Mouse (Mus musculus): Measurements from ENCODE around the gene Casz1. TPM values are rescaled to one million over a fixed set of nuclear protein-coding genes. Genes with fewer than 3 reads are reported as not detected.

Casz1 gene
- total RNA-seq, 2 experiments from 2014 or later = 1.0 to 1.5 TPM

DNA sequence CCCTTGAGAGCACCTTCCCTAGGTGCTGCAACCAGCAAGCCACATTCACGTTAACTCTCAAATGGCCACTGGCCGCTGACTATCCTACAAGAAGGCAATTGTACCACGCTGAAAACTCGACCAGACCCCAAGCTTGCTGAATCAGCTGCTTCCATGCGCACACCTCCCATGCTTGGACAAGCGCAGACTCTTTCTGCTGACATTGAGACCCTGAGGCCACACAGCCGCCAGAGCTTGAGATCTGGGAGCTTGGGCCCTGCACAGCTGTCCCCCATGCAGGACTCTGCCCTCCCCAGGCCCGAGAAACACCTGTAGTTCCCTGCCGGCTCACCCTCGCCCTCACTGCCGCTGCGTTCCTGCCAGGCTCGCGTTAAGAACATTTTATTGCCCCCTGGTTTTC lies 168.5 kb downstream of the Casz1 start:
- Histone ChIP-seq H3K4me3 (no peak overlapping the region), H3K27ac (no peak overlapping the region)
- intact Hi-C loops (cut with DNase I) = no loop called here
- no peak for TF ChIP-seq CTCF (IDR thresholded peaks at IDR 0.05)
- no peak for DNase-seq (ENCODE audit: extremely low spot score in 1 of 2, low spot score in 2 of 2)

DNA sequence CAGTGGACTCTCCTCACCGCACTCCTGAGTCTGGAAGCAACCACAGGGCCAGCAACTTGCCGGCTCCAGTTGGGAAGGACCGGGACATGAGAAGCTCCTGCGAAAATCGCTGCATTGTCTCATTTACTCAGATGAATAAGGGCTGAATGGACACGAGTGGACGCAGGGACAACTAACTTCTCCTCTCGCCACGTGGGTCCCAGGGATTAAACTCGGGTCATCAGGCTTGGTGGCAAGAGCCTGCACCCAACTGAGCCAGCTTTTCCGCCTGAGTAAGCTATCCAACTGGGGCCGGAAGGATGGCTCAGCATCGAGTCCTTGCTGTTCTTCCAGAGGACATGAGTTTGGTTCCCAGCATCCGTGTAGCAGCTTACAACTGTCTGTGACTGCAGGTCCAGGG lies 169.2 kb downstream of the Casz1 start:
- intact Hi-C loops (cut with DNase I) = no loop called here

DNA sequence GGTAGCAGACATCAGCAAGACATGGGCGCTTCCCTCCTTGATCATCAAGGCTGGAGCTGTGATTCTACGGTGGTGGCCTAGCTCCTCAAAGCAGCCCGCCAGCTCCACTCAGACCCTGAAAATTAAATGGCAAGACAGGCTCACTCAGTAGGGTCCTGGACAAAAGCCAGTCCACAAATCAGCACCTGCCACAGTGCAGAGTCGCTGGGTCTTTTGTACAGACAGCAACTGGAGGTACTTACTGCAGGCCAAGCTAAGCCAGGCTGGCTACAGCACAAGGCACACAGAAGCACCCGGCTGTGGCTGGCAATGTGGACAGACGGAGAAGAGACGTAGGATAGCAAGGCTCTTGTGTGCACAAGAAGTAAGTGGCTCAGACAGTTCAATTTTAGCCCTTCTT lies 170.6 kb downstream of the Casz1 start:
- intact Hi-C loops (cut with DNase I) = no loop called here
- H3K27ac ChIP-seq = no peak overlapping the region

More for the DNA sequence above, 169.2 kb downstream of the Casz1 start:
- H3K27ac ChIP-seq = no peak overlapping the region
- H3K4me3 ChIP-seq = no peak overlapping the region
- DNase-seq (ENCODE audit: extremely low spot score in 1 of 2, low spot score in 2 of 2) = no peak
- TF ChIP-seq CTCF (IDR thresholded peaks at IDR 0.05) = no peak

DNA sequence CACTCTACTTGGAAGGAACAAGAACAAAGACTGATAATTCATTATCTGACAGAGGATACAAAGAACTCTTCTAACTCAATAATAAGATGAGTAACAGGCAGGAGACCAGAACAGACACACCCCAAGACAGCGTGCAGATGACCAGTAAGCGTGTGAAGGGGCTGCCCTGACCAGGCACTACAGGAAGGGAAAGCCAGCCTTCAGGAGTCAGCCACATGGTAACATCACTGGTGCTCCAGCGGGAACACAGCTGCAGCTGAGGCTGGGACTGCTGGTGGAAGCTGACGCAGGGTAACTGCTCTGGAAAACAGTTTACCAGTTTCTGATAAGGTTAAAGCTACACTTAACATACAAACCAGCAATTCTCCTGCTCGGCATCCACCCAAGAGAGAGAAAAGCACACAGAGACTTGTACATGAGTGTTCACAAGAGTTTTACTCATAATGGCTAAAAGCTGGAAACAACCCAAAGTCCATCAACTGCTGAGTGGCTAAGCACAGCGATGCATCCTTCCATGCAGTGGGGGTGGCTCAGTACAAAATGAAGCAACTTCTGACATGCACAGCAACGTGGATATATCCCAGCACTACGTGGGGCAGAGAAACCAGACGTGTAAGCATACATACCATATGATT lies 174.1 kb downstream of the Casz1 start:
- H3K27ac ChIP-seq = no peak overlapping the region
- no peak overlapping the region for H3K4me3 ChIP-seq
- intact Hi-C loops (cut with DNase I) = no loop called here
- no peak for TF ChIP-seq CTCF (IDR thresholded peaks at IDR 0.05)
- no peak for DNase-seq (ENCODE audit: extremely low spot score in 1 of 2, low spot score in 2 of 2)

More for the DNA sequence above, 170.6 kb downstream of the Casz1 start:
- DNase-seq (ENCODE audit: extremely low spot score in 1 of 2, low spot score in 2 of 2) = no peak
- no peak overlapping the region for H3K4me3 ChIP-seq
- TF ChIP-seq CTCF (IDR thresholded peaks at IDR 0.05) = no peak

DNA sequence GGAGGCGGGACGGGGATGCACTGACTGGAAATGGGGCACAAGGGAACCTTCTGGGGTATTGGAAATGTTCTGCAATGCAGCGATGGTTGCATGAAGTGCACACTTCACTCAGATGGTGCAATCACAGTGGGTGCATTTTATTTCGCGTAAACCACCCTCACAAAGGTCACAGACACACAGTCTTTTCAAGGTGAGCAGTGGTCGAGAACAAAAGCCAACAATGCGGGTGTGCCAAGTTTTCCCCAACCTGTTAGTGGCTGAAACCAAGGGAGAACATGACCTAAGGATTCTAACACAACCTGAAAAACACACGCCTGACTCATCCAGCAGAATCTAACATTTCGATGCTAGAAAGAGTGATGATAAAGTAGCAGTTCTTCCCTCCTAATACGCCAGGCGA lies 174.7 kb downstream of the Casz1 start:
- DNase-seq (ENCODE audit: extremely low spot score in 1 of 2, low spot score in 2 of 2) = no peak
- intact Hi-C loops (cut with DNase I) = no loop called here
- H3K27ac ChIP-seq = no peak overlapping the region
- no peak overlapping the region for H3K4me3 ChIP-seq
- no peak for TF ChIP-seq CTCF (IDR thresholded peaks at IDR 0.05)

DNA sequence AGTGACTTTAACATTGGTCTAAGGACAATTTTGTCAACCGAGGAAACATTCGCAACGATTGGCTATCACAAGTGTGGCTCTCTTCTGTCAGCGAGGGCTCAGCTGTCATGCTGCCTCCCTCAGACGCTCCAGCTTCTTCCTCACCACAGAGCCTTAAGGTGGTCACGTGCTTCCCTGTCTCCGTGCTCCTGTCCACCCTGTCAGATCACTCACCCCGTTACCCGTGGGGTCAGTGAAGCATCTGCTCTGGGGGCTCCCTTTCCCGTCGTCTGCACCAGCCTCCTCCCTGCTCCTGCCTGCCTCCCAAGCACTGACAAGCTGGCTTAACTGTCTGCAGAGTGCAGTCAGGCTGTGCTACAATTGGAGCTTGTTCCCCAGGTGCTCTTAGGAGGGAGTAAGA lies 175.6 kb downstream of the Casz1 start:
- DNase-seq (ENCODE audit: extremely low spot score in 1 of 2, low spot score in 2 of 2) = no peak
- no peak overlapping the region for H3K27ac ChIP-seq
- no peak overlapping the region for H3K4me3 ChIP-seq
- no peak for TF ChIP-seq CTCF (IDR thresholded peaks at IDR 0.05)
- intact Hi-C loops (cut with DNase I) = no loop called here

DNA sequence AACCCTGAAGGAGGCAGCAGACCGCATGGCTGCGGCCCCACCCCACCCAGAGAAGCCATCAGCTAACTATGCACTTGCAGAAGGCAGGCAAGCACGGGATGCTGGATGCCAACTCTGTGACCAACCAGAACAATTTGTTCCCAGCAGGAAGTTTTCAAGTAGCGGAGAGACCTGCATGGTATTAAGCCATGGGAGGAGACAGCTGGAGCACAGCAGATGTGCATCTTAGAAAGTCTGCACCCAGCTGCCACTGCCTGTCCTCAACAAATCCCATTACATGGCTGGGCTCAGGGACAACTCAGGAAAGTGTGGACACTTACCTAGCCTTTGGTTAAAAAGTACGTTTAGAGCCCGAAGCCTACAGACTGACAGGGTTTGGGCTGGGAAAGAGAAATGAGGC lies 178.0 kb downstream of the Casz1 start:
- Histone ChIP-seq H3K4me3 (no peak overlapping the region), H3K27ac (no peak overlapping the region)
- intact Hi-C loops (cut with DNase I) = no loop called here
- TF ChIP-seq CTCF (IDR thresholded peaks at IDR 0.05) = no peak
- DNase-seq (ENCODE audit: extremely low spot score in 1 of 2, low spot score in 2 of 2) = no peak

DNA sequence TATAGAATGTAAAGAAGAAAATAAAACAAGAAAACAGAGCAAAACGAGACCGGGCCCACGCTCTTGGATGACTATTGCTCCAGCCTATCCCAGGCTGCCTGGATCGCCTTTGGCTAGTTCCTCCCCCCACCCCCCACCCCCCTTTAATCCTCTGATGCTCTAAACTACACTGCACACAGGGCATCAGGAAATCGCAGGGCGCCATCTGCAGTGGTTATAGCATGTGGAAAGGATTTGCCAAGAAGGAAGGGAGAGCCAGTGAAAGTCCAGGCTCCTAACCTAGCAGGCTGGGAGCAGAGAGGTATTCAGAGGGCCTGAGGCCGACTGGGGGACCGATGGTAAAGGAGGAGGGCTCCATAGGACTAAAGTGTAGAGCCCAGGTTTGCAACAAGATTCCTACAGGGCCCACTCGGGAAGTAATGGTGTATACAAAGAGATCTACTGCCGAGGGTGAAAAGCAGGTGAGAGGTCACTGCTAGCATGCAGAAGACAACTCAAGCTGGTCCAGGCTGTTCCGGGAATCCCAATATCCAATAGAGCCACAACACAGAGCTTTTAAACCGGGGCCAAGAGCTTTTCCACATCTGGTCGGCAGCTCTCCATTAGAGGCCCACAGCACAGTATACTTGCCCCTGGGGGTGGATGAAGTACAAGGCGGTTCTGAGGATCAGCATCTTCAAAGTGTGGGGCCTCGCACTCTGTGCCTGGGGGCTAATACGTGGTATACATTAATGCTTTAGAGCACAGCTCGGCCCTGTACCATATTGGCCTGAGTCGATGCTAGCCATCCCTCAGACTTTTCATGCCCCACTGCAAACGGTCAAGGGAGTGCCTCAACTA lies 180.7 kb downstream of the Casz1 start:
- intact Hi-C loops (cut with DNase I) = no loop called here
- no peak overlapping the region for H3K27ac ChIP-seq
- TF ChIP-seq CTCF (IDR thresholded peaks at IDR 0.05) = no peak
- no peak for DNase-seq (ENCODE audit: extremely low spot score in 1 of 2, low spot score in 2 of 2)
- no peak overlapping the region for H3K4me3 ChIP-seq

DNA sequence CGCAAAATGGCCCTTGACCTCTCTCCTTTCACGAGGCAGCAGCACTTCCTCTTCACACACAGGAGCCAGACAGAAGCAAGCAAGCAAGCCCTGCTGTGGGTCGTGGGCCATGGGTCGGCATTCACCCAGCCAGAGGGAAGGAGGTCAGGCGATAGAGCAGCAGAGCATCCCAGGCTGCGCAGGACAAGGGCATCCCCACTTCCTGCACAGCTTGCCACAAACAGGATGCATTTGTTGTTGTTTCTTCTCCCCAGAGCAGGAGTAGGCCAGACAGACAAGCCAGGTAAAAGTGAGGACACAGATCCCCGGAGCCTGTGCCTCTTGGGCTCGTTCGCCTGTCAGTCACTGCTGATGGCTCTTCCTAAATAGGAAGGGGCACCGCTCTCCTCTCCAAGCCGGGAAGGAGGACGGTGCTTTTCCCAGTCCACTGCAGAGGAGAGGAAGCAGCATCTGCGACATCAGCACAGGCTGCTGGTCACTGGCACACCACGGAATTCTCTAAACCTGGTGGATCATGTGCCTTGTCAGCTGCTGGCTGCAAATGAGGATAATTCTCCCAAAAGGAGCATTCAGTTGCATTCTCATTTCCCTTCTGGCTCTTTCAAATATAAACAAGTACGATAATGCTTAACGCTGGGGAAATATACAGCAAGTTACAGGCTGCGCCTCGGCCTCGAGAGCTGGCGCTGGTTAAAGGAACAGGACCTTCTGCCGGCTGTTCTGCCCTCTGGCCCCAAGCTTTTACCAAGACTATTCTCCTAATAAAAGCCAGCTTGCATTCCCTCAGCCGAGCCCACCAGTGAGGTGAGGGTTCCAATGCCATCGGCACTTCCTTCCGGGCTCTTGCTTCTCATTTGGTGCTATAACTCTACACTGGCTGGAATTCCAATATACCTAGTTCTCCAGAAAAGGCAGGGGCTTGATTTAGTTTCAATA lies 181.6 kb downstream of the Casz1 start:
- Histone ChIP-seq H3K4me3 (no peak overlapping the region), H3K27ac (0 out of 2 replicates have a peak overlapping the region, but pooled peaks have one; percentile 37)
- DNase-seq (ENCODE audit: extremely low spot score in 1 of 2, low spot score in 2 of 2) = no peak
- intact Hi-C loops (cut with DNase I) = no loop called here
- TF ChIP-seq CTCF (IDR thresholded peaks at IDR 0.05) = no peak

DNA sequence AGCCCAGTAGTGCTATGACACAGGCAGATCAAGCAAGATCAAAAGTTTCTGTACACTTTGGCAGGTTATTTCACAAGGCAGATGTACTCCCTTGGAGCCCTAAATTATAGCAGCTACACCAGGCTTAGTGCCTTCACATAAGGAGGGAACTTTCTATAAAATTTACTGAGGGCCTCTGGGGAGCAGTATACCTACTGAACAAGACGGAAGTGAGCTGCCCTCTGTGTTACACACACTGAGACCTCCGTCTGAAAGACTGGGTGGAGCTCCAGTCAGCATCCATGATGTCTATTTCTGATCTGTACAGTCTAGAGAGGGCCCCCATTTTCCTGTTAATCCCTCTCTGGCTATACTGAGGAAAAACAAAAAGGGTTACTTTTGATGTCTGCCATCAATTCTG lies 185.8 kb downstream of the Casz1 start:
- Histone ChIP-seq H3K27ac (no peak overlapping the region), H3K4me3 (no peak overlapping the region)
- intact Hi-C loops (cut with DNase I) = no loop called here
- no peak for TF ChIP-seq CTCF (IDR thresholded peaks at IDR 0.05)
- DNase-seq (ENCODE audit: extremely low spot score in 1 of 2, low spot score in 2 of 2) = no peak

DNA sequence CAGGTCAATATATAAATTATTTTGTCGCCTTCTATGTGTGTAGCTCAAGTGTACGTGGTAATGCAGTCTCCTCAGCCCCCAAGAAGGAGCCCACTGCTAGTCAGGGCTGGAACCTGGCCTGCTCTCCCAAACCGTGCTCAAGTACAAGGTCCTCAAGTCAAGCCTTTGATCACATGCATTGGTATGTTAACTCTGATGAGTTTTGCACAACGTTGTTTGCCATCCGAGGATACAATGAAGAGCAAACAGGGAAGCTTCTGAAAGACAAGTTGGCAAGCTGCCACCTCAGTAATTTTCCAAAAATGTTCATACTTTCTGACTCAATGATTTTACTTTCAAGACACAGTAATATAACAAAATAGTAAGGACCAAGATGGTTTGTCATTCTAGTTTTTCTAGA lies 189.7 kb downstream of the Casz1 start:
- TF ChIP-seq CTCF (IDR thresholded peaks at IDR 0.05) = no peak
- intact Hi-C loops (cut with DNase I) = no loop called here
- H3K4me3 ChIP-seq = no peak overlapping the region
- DNase-seq (ENCODE audit: extremely low spot score in 1 of 2, low spot score in 2 of 2) = no peak
- H3K27ac ChIP-seq = no peak overlapping the region

DNA sequence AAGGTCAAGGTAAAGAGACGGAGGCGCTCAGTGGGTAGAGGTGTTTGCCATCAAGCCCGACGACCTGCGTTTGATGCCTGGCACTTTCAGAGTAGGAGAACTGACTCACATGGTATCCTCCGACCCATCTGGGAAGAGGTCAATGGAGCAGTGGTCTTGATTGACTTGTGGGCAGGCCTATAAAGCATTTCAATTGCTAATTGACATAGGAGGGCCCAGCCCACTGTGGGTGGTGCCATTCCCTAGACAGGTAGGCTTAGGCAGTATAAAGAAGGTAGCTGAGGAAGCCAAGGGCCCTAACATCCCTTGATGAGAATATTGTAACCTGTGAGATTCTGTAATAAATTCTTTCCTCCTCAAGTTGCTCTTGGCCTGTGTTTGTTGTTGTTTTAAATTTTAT lies 196.5 kb downstream of the Casz1 start:
- Histone ChIP-seq H3K27ac (no peak overlapping the region), H3K4me3 (no peak overlapping the region)
- no peak for DNase-seq (ENCODE audit: extremely low spot score in 1 of 2, low spot score in 2 of 2)
- intact Hi-C loops (cut with DNase I) = no loop called here
- no peak for TF ChIP-seq CTCF (IDR thresholded peaks at IDR 0.05)

Measured in left cerebral cortex, adult 2 months (tissue).